Mouse (Mus musculus): ENCODE data around the gene Plek2.

DNA sequence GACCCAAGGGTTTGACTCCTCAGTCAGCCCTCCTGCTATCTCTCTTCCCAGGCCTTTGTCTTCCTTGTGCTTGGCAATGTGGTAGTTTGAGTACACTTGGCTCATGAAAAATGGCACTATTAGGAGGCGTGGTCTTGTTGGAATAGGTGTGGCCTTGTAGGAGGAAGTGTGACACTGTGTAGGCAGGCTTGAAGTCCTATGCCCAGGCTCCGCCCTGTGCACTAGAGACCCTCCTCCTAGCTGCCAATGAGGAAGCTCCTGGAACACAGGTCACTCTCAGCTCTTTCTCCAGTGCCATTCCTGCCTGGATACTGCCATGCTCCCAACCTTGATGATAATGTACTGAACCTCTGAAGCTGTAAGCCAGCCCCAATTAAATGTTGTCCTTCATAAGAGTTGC lies 15.6 kb downstream of the Plek2 start:
- TF ChIP-seq POLR2A (IDR thresholded peaks at IDR 0.05; ENCODE audit: borderline replicate concordance, extremely low read depth, low read depth, low read length) (no peak), CTCF (IDR thresholded peaks at IDR 0.05; ENCODE audit: insufficient read depth, low read length) (no peak)
